Mouse (Mus musculus) liver, adult (tissue): Measurements from ENCODE around the gene Dyrk1a.

Experiments
- GATA4 ChIP-seq: IDR thresholded peaks from 2 replicates; pipeline ENCODE4 v1.6.1; 2014; ENCODE audit warnings: mild to moderate bottlenecking, low read length; ENCODE audit not compliant: insufficient replicate concordance

The Dyrk1a gene

GRCm38 (mm10) chr16:94736462-94737358 is 166.9 kb downstream of the Dyrk1a start:
- TF ChIP-seq GATA4 = no peak

- TF ChIP-seq GATA4 = no peak
These were observed 167.5 kb downstream of the Dyrk1a start for GRCm38 (mm10) chr16:94737359-94737687.

GRCm38 (mm10) chr16:94743853-94744501 is 174.2 kb downstream of the Dyrk1a start:
- TF ChIP-seq GATA4 = no peak

GRCm38 (mm10) chr16:94745016-94745415 is 175.2 kb downstream of the Dyrk1a start:
- no peak for TF ChIP-seq GATA4
